Mouse (Mus musculus) embryonic fibroblast, embryonic 13.5 days (primary cell): ENCODE data around the gene AI413582. TPM values are rescaled to one million over a fixed set of nuclear protein-coding genes. Genes with fewer than 3 reads are reported as not detected.

Experiments used
- H3K27ac ChIP-seq: 2 replicates; pipeline ENCODE4 v1.5.1; 2012; ENCODE audit warnings: low read length, control low read depth, inconsistent platforms; ENCODE audit not compliant: insufficient read depth
- H3K4me1 ChIP-seq: 2 replicates; pipeline ENCODE4 v1.6.1; 2011; ENCODE audit warnings: low read length; ENCODE audit not compliant: control insufficient read depth, insufficient read depth
- H3K4me3 ChIP-seq: 2 replicates; pipeline ENCODE4 v1.5.1; 2011; ENCODE audit warnings: mild to moderate bottlenecking, control low read depth, low read length; ENCODE audit not compliant: insufficient read depth
- CTCF ChIP-seq: IDR thresholded peaks from 2 replicates; pipeline ENCODE4 v1.5.1; 2011; ENCODE audit warnings: mild to moderate bottlenecking, control low read depth, low read length, moderate library complexity, borderline replicate concordance; ENCODE audit not compliant: insufficient read depth
- POLR2A ChIP-seq: IDR thresholded peaks from 2 replicates; pipeline ENCODE4 v1.6.1; 2011; ENCODE audit warnings: low read depth, mild to moderate bottlenecking, control low read depth, low read length, moderate library complexity
- polyA plus RNA-seq: library from polyadenylated mRNA; stranded (reverse); fragments of >200 nt; gene quantifications from 2 replicates; pipeline ENCODE4 v1.2.4, GENCODE M21; 2011; ENCODE audit warnings: low read depth; ENCODE audit not compliant: missing spikeins, insufficient read length

AI413582 gene
- polyA plus RNA-seq, 1 experiment = 15.6 TPM

DNA sequence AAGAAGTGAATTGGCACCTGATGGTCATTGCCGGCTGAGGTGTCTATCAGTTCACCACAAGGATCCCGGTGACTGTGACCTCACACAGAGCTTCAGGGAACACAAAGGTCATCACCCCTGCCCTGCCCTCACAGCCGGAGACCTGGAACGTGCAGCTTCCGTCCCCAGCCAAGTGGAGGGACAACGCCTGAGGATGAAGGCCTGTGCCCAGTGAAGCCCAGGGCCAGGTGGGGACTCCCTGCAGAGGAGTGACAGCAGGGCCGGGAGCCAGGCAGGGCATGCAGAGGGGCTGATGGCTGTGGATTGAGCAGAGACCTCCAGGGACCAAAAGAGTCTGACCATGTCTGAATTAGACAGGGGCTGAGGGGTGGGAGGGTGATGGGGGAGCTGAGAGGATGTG is 42.4 kb downstream of the AI413582 start:
- no peak overlapping the region for H3K27ac ChIP-seq
- H3K4me1 ChIP-seq = no peaks in the 10 kb centered on the region
- H3K4me3 ChIP-seq = no peak overlapping the region
- no peak for TF ChIP-seq CTCF
- TF ChIP-seq POLR2A = no peak

DNA sequence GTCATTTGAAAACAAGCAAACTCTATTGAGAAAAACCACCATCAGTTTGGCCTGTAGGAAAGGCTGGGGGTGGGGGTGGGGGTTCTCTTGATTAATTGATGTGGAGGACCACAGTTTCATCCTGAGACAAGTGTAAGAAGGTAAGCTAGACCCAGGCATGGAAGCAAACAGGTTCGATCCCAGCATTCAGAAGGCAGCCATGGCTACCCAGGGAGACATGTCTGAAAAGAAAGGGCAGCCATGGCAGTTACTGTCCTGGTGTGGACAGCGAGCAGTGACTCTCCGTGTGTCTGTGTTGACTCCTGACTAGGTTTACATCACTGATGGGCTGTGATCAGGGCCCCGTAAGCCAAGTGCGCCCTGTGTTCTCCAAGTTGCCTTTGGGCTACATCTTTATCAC is 44.3 kb downstream of the AI413582 start, which contains the start of gene Grm4:
Grm4 (minus strand) TSS at position 101 of the 400 bp plus-strand sequence.
- no peak within 1 kb of the TSS for H3K27ac ChIP-seq
- no peaks in the 10 kb centered on the region for H3K4me1 ChIP-seq
- TF ChIP-seq CTCF (no peak), POLR2A (no peak)
- no peak within 1 kb of the TSS for H3K4me3 ChIP-seq

DNA sequence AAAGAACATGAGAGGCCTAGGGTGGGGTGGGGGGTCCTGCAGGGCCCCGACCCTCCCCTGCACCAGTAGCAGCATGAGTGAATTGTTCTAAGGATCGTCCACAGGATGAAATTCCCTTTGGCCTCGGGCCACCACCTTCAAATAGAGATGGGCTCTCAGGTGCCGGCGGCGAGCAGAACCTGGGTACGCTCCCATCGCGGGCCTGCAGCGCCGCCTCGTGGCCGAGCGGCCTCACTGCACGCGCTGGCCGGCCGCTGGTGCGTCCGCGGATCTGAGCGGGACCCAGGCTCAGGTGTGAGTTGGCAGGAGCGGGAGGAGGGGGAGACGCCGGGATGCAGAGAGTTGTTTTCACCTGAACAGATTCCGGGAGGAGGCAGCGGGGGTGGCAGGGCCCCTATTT is 45.0 kb downstream of the AI413582 start:
- no peak for TF ChIP-seq POLR2A
- TF ChIP-seq CTCF = peak; percentile 81
- no peak overlapping the region for H3K4me3 ChIP-seq

DNA sequence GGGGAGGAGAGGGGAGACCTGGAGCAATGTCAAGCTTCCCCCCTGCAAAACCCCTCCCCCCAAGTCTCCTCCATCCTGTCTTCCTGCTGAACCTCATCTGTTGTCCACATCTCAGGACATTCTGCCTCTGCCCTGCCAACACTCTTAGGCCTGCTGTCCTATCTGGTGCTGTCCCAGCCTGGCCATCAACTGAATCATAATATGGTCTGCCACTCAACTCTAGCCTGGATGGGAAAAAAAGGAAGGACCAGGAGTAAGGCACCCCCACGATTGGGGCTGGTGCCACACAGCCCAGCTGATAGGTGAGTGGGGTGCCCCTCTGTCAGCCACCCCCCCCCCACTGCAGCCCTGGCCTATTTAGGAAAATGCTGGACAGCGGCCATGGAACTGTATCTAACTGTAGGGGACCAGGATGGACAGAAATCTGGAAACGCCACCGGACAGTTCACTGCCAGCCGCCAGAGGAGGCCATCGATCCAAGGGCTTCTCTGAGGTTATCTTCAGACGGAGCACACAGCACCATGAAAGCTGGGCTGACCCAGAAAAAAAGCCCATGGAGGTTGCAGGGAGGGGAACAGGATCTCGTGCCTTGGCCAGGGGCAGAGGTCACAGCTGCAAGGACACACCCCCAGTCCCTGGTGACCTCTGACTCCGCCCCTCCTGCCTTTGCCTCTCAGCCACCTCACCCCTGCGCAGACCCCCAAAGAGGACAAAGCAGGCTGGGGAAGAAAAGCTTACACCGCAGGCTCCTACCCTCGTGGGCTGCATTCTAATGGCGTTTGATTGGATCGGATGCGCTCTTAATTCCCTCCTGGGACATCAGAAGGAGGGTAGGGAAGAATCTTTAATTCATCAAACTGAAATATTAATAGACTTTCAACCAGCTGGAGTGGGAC is 46.6 kb downstream of the AI413582 start:
- no peak overlapping the region for H3K27ac ChIP-seq
- no peaks in the 10 kb centered on the region for H3K4me1 ChIP-seq
- no peak overlapping the region for H3K4me3 ChIP-seq
- TF ChIP-seq POLR2A (no peak), CTCF (no peak)

More for the DNA sequence above, 45.0 kb downstream of the AI413582 start:
- Histone ChIP-seq H3K4me1 (no peaks in the 10 kb centered on the region), H3K27ac (no peak overlapping the region)

DNA sequence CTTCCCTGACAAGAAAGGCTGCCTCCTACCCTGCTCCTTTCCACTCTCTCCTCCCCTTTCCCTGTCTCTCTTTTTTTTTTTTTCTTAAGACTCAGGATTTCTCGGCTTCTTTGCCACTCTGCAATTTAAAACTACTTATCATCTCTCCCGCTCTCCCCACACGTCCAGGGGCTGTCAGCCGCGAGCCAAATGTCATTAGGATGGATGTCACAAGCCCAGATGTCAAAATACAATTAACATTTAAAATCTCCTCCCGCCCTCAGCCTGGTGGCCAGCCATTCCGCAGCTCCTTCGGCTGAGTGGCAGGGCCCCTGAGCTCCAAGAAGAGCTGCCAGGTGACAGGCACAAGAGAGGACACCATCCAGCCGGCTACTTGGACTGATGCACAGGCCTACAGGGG is 47.3 kb downstream of the AI413582 start:
- TF ChIP-seq CTCF (no peak), POLR2A (no peak)
- H3K27ac ChIP-seq = no peak overlapping the region
- no peaks in the 10 kb centered on the region for H3K4me1 ChIP-seq
- H3K4me3 ChIP-seq = no peak overlapping the region

DNA sequence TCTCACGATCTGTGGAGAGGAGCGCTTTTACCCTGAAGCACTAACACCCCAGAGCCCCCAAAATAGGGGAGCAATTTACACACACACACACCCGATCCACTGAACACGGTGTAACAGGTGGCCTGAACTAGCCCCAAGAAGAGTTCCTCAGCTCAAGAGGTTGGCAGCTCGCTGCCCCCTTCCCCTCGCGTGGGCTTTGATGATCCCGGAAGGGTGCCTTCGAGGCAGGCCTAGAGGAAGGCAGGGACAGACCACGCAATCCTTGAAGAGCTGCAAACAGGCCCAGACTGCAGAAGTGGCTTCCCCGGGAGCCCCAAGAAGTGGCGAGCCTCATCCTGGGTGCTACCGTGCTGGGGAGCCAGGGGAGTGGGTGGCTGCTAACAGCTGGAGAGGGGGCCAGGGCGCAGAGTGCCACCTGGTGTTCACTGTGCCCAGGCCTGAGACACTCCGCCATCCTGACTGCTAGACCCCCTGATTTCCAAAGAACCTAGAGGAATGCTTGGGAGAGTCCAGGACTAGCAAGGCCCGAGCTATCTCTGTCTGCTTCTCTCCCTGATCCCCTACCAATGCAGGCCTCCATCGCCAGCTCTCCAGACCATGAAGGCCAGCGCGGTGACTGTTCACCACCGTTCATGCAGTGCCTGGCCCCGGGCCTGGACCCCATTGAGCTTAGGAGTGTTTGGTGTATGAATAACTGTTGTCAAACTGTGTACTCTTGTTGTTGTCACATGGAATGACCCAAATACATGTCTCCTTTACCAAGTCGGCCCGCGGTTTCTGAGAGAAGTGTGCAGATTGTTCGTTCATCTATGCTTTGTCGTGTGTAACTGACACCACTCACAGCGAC is 51.4 kb downstream of the AI413582 start:
- Histone ChIP-seq H3K4me1 (no peaks in the 10 kb centered on the region), H3K4me3 (no peak overlapping the region), H3K27ac (no peak overlapping the region)
- TF ChIP-seq CTCF = peak; percentile 64
- TF ChIP-seq POLR2A = no peak

Other genes with a start within 250 kb of the AI413582 start
- not detected in 2 replicates for gene Grm4, start 44.4 kb downstream of the AI413582 start, polyA plus RNA-seq
- 207 and 393 TPM in 2 replicates for gene Hmga1, start 9.3 kb downstream of the AI413582 start, polyA plus RNA-seq
- gene Nudt3, start 57.7 kb upstream of the AI413582 start, polyA plus RNA-seq = 117 and 131 TPM in 2 replicates
- 2.9 TPM in 1 of 2 replicates, not detected in the other for gene RPS10-NUDT3, start 69.5 kb upstream of the AI413582 start, polyA plus RNA-seq
- 1,827 and 1,973 TPM in 2 replicates for gene Rps10, start 70.9 kb upstream of the AI413582 start, polyA plus RNA-seq
- not detected in 2 replicates for gene Pacsin1, start 89.8 kb upstream of the AI413582 start, polyA plus RNA-seq
- not detected in 2 replicates for gene Spdef, start 163.2 kb upstream of the AI413582 start, polyA plus RNA-seq